Mouse (Mus musculus) hindbrain, postnatal 0 days (tissue): ENCODE data around the gene Spcs2. TPM values are rescaled to one million over a fixed set of nuclear protein-coding genes. Genes with fewer than 3 reads are reported as not detected.
A peak's percentile ranks its signal among the peaks of the same experiment; 100 is the strongest.
"Not testable (repeated sequence)": the region's sequence is repeated elsewhere in the genome, so short reads cannot be mapped to it uniquely, and the experiment has no call there.

Experiments
- ATAC-seq: fragments of 200-750 bp; cut with Nextera tagmentation; 2 replicates; pipeline ENCODE4 v1.8.0; 2017; ENCODE audit warnings: mild to moderate bottlenecking, moderate TSS enrichment, moderate library complexity
- DNase-seq: peaks from one replicate; pipeline ENCODE4 v3.0.0-alpha.2; 2015; ENCODE audit warnings: low spot score
- H3K27ac ChIP-seq: fragments of 300-500 bp; sonication (generic); 2 replicates; pipeline ENCODE4 v1.5.1; 2014; ENCODE audit warnings: mild to moderate bottlenecking
- H3K27me3 ChIP-seq: fragments of 300-500 bp; sonication (generic); 2 replicates; pipeline ENCODE4 v1.6.1; 2014; ENCODE audit warnings: low read length, mixed read lengths; ENCODE audit not compliant: insufficient read depth
- H3K36me3 ChIP-seq: fragments of 300-500 bp; sonication (generic); 2 replicates; pipeline ENCODE4 v1.6.1; 2014; ENCODE audit warnings: low read length, mixed read lengths; ENCODE audit not compliant: insufficient read depth
- H3K4me1 ChIP-seq: fragments of 300-500 bp; sonication (generic); 2 replicates; pipeline ENCODE4 v1.6.1; 2014; ENCODE audit warnings: antibody characterized with exemption, low read length, mixed read lengths; ENCODE audit not compliant: insufficient read depth
- H3K4me2 ChIP-seq: fragments of 300-500 bp; sonication (generic); 2 replicates; pipeline ENCODE4 v1.6.1; 2014; ENCODE audit warnings: low read depth, mild to moderate bottlenecking, low read length, moderate library complexity, mixed read lengths
- H3K4me3 ChIP-seq: fragments of 300-500 bp; sonication (generic); 2 replicates; pipeline ENCODE4 v1.5.1; 2014; ENCODE audit warnings: low read length
- H3K9ac ChIP-seq: fragments of 300-500 bp; sonication (generic); replicated peaks from 2 replicates; pipeline ENCODE4 v1.6.1; 2014; ENCODE audit warnings: mild to moderate bottlenecking, low read length, moderate library complexity, mixed read lengths
- H3K9me3 ChIP-seq: fragments of 300-500 bp; sonication (generic); 2 replicates; pipeline ENCODE4 v1.6.1; 2016; ENCODE audit warnings: low read length, mixed read lengths
- CTCF ChIP-seq: IDR thresholded peaks from 2 replicates; pipeline ENCODE4 v1.5.1; 2016; ENCODE audit warnings: antibody characterized with exemption, control low read depth, low read depth
- WGBS: fragments of 180-500 bp; shearing (Covaris S2); extraction: QIAGEN DNeasy Blood & Tissue Kit; methylation state at CpG from one replicate; pipeline ENCODE4 v1.1.7; 2014; 5-methylcytosine and 5-hydroxymethylcytosine counted together
- polyA plus RNA-seq: library from polyadenylated mRNA; unstranded; fragments of >200 nt; fragmentation: Nextera tagmentation; extraction: Ambion mirVana; gene quantifications from 2 replicates; pipeline ENCODE4 v1.2.1, GENCODE M21; 2015
- total RNA-seq: library from RNA; depleted of rRNA; stranded (reverse); fragments of >200 nt; gene quantifications from 2 replicates; pipeline ENCODE4 v1.2.3, GENCODE M21; 2014

The Spcs2 gene
- total and polyA plus RNA-seq, 2 experiments from 2014 or later: 111 to 258 TPM

DNA sequence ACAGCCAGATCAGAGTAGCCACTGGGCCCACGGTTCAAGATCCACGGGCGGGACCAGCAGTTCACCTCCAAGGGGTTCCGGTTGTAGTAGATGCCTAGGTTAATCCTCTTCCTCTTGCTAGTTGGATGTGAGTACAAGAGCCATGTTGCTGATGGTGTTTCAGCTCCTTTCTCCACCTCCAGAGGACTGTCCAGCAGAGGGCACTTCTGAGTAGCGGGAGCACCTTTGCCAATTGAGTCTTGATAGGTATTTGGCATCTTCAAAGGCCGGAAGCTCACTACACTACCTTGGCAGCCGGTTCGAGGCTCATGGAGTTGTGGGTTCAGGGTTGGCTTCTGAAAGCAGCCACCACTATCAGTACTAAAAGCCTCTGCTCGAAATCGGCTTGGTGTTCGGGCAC, 49.9 kb downstream of the Spcs2 start:
- TF ChIP-seq CTCF: peak; percentile 43
- WGBS: 94% methylated on average over 11 of the region's 11 CpGs

DNA sequence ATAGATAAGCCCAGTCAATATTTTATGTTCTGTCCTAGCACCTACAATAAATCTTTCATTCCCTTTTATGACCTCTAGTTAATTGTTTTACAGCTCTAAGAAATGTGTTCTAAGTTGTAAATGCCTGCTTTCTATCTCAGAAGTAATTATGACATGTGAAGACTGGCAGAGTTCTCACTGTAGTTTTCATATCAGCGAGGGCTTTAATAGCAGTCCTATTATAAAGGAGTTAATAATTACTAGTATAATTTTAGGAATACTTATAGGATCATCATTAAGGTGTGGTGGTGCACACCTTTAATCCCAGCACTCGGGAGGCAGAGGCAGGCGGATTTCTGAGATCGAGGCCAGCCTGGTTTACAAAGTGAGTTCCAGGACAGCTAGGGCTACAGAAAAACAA, 51.6 kb downstream of the Spcs2 start:
- no peak overlapping the region for H3K27ac ChIP-seq
- no peak for DNase-seq
- no peak for TF ChIP-seq CTCF
- H3K9ac ChIP-seq: no peak overlapping the region
- H3K36me3 ChIP-seq: no peaks in the 10 kb centered on the region
- WGBS: 93% methylated on average over 4 of the region's 4 CpGs
- no peak overlapping the region for H3K4me3 ChIP-seq
- no peaks in the 10 kb centered on the region for H3K27me3 ChIP-seq
- no peaks in the 10 kb centered on the region for H3K9me3 ChIP-seq
- no peaks in the 10 kb centered on the region for H3K4me1 ChIP-seq
- no peak overlapping the region for H3K4me2 ChIP-seq
- ATAC-seq: no peak

More for the DNA sequence above, 49.9 kb downstream of the Spcs2 start:
- H3K27me3 ChIP-seq: no peaks in the 10 kb centered on the region
- H3K36me3 ChIP-seq: no peaks in the 10 kb centered on the region
- no peaks in the 10 kb centered on the region for H3K9me3 ChIP-seq
- ATAC-seq: no peak
- no peaks in the 10 kb centered on the region for H3K4me1 ChIP-seq
- no peak overlapping the region for H3K4me2 ChIP-seq
- no peak for DNase-seq
- no peak overlapping the region for H3K27ac ChIP-seq
- H3K9ac ChIP-seq: no peak overlapping the region
- H3K4me3 ChIP-seq: no peak overlapping the region

GRCm38 (mm10) chr7:99810814-99811213, 52.4 kb downstream of the Spcs2 start:
- no peak overlapping the region for H3K27ac ChIP-seq
- no peak overlapping the region for H3K4me2 ChIP-seq
- H3K36me3 ChIP-seq: no peaks in the 10 kb centered on the region
- ATAC-seq (no peak), DNase-seq (no peak)
- no peaks in the 10 kb centered on the region for H3K27me3 ChIP-seq
- 91% methylated on average over 2 of the region's 2 CpGs for WGBS
- no peaks in the 10 kb centered on the region for H3K4me1 ChIP-seq
- no peak for TF ChIP-seq CTCF
- H3K4me3 ChIP-seq: no peak overlapping the region
- H3K9me3 ChIP-seq: no peaks in the 10 kb centered on the region
- H3K9ac ChIP-seq: no peak overlapping the region

DNA sequence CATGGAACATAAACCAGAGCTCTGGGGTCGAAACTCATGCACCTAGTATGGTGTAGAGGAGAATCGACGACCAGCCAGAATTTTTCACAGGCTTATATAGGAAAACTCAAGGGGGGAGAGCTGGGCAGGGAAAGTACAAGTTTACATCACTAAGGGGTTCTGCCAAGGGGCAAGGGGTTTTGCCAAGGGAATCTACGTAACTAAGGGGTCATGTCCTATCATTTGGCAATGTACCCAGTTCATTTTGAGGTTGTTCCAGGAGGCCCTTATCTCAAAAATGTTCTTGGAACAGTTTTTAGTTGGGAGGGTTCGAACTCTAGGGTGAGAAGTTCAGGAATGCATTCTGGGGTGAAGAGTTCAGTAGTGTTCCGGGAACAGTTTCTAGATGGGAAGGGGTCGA, 56.2 kb downstream of the Spcs2 start:
- not testable (repeated sequence) for H3K9ac ChIP-seq, H3K36me3 ChIP-seq, H3K4me1 ChIP-seq, H3K4me2 ChIP-seq, H3K27me3 ChIP-seq, ATAC-seq, H3K4me3 ChIP-seq, DNase-seq, H3K9me3 ChIP-seq, H3K27ac ChIP-seq
- 88% methylated on average over 7 of the region's 7 CpGs for WGBS

DNA sequence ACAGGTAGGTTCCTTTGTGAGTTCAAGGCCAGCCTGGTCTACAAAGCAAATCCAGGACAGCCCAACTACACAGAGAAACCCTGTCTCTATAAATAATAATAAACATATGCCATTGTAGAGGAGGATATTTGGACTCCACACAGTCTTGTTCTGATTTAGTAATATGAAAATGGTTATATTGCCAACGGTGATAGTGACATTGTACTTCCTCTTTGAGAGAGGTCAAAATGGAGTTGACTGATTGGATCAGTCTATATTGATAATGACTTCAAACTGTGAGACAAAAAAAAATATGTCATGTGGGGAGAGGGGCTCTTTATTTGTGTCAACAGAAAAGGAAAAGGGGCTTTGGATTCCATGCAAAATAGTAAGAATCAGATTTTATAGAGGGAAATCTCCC, 57.9 kb downstream of the Spcs2 start:
- 77% methylated on average over 1 of the region's 1 CpGs for WGBS
- H3K9me3 ChIP-seq: no peaks in the 10 kb centered on the region
- no peaks in the 10 kb centered on the region for H3K27me3 ChIP-seq
- no peak overlapping the region for H3K9ac ChIP-seq
- TF ChIP-seq CTCF: no peak
- no peak overlapping the region for H3K4me3 ChIP-seq
- no peaks in the 10 kb centered on the region for H3K4me1 ChIP-seq
- no peak for ATAC-seq
- no peaks in the 10 kb centered on the region for H3K36me3 ChIP-seq
- no peak overlapping the region for H3K27ac ChIP-seq
- DNase-seq: no peak
- no peak overlapping the region for H3K4me2 ChIP-seq

- not testable (repeated sequence) for H3K27ac ChIP-seq, H3K9ac ChIP-seq, ATAC-seq, H3K4me2 ChIP-seq, H3K27me3 ChIP-seq, H3K4me1 ChIP-seq, H3K36me3 ChIP-seq, DNase-seq, H3K4me3 ChIP-seq, H3K9me3 ChIP-seq
- 85% methylated on average over 3 of the region's 3 CpGs for WGBS
Measured at GRCm38 (mm10) chr7:99804033-99804432, 59.2 kb downstream of the Spcs2 start.

GRCm38 (mm10) chr7:99803535-99803934, 59.7 kb downstream of the Spcs2 start:
- Histone ChIP-seq H3K27ac (no peak overlapping the region), H3K9me3 (no peaks in the 10 kb centered on the region), H3K27me3 (no peaks in the 10 kb centered on the region), H3K36me3 (no peaks in the 10 kb centered on the region), H3K9ac (no peak overlapping the region), H3K4me2 (no peak overlapping the region), H3K4me3 (no peak overlapping the region), H3K4me1 (no peaks in the 10 kb centered on the region)
- 72% methylated on average over 8 of the region's 8 CpGs for WGBS
- no peak for ATAC-seq
- DNase-seq: no peak
- no peak for TF ChIP-seq CTCF
